Mouse (Mus musculus): ENCODE data around the gene Usp2. TPM values are rescaled to one million over a fixed set of nuclear protein-coding genes. Genes with fewer than 3 reads are reported as not detected.

The Usp2 gene
- polyA plus RNA-seq (2014; fragmentation: Nextera tagmentation; extraction: Ambion mirVana): 12.7 and 13.1 TPM in 2 replicates

GRCm38 (mm10) chr9:44066785-44067225 is at the start of gene Usp2:
Gene Usp2, plus strand, starts transcription at chr9:44067021.
- peak within 1 kb of the TSS; percentile 46 for H3K9ac ChIP-seq (replicated peaks; ENCODE audit: low read length)

GRCm38 (mm10) chr9:44017846-44018245 is 49.0 kb upstream of the Usp2 start:
- Histone ChIP-seq H3K4me3 (ENCODE audit: low read depth, low read length) (no peak overlapping the region), H3K9ac (replicated peaks; ENCODE audit: low read length) (no peak overlapping the region), H3K9me3 (replicated peaks; ENCODE audit: control insufficient read depth, low read length) (no peaks in the 10 kb centered on the region), H3K27me3 (ENCODE audit: control insufficient read depth, insufficient read depth, low read length) (no peaks in the 10 kb centered on the region), H3K4me2 (ENCODE audit: low read depth, low read length) (no peak overlapping the region), H3K27ac (replicated peaks; ENCODE audit: low read depth, low read length) (no peak overlapping the region), H3K36me3 (replicated peaks; ENCODE audit: control insufficient read depth, insufficient read depth, low read depth, low read length) (no peaks in the 10 kb centered on the region), H3K4me1 (ENCODE audit: control insufficient read depth, insufficient read depth, low read length) (no peaks in the 10 kb centered on the region)
- ATAC-seq (replicated peaks; ENCODE audit: insufficient number of reproducible peaks, low FRiP score, low TSS enrichment, low read depth) (no peak), DNase-seq (ENCODE audit: low spot score) (no peak)
- WGBS: 82% methylated on average over 5 of the region's 5 CpGs

More at GRCm38 (mm10) chr9:44066785-44067225, at the start of gene Usp2:
- Histone ChIP-seq H3K4me1 (ENCODE audit: control insufficient read depth, insufficient read depth, low read length) (peaks cover 7% of the 10 kb centered on the region; the same call in 1 of the 2 replicates), H3K4me3 (ENCODE audit: low read depth, low read length) (peak within 1 kb of the TSS; percentile 48), H3K4me2 (ENCODE audit: low read depth, low read length) (peak within 1 kb of the TSS; percentile 83), H3K36me3 (replicated peaks; ENCODE audit: control insufficient read depth, insufficient read depth, low read depth, low read length) (no peaks in the 10 kb centered on the region), H3K27ac (replicated peaks; ENCODE audit: low read depth, low read length) (no peak within 1 kb of the TSS), H3K27me3 (ENCODE audit: control insufficient read depth, insufficient read depth, low read length) (no peaks in the 10 kb centered on the region), H3K9me3 (replicated peaks; ENCODE audit: control insufficient read depth, low read length) (no peaks in the 10 kb centered on the region)
- ATAC-seq (replicated peaks; ENCODE audit: insufficient number of reproducible peaks, low FRiP score, low TSS enrichment, low read depth) (peak; percentile 93), DNase-seq (ENCODE audit: low spot score) (peak; percentile 99)
- under 1% methylated on average over 38 of the region's 38 CpGs for WGBS

GRCm38 (mm10) chr9:44020001-44020400 is 46.8 kb upstream of the Usp2 start:
- 86% methylated on average over 7 of the region's 7 CpGs for WGBS
- Histone ChIP-seq H3K27ac (replicated peaks; ENCODE audit: low read depth, low read length) (no peak overlapping the region), H3K4me2 (ENCODE audit: low read depth, low read length) (no peak overlapping the region), H3K4me1 (ENCODE audit: control insufficient read depth, insufficient read depth, low read length) (no peaks in the 10 kb centered on the region), H3K36me3 (replicated peaks; ENCODE audit: control insufficient read depth, insufficient read depth, low read depth, low read length) (no peaks in the 10 kb centered on the region), H3K27me3 (ENCODE audit: control insufficient read depth, insufficient read depth, low read length) (no peaks in the 10 kb centered on the region), H3K9ac (replicated peaks; ENCODE audit: low read length) (no peak overlapping the region), H3K9me3 (replicated peaks; ENCODE audit: control insufficient read depth, low read length) (no peaks in the 10 kb centered on the region), H3K4me3 (ENCODE audit: low read depth, low read length) (no peak overlapping the region)
- DNase-seq (ENCODE audit: low spot score) (no peak), ATAC-seq (replicated peaks; ENCODE audit: insufficient number of reproducible peaks, low FRiP score, low TSS enrichment, low read depth) (no peak)

GRCm38 (mm10) chr9:44022100-44022847 is 44.5 kb upstream of the Usp2 start:
- Histone ChIP-seq H3K27ac (replicated peaks; ENCODE audit: low read depth, low read length) (no peak overlapping the region), H3K4me3 (ENCODE audit: low read depth, low read length) (no peak overlapping the region), H3K4me1 (ENCODE audit: control insufficient read depth, insufficient read depth, low read length) (no peaks in the 10 kb centered on the region), H3K27me3 (ENCODE audit: control insufficient read depth, insufficient read depth, low read length) (no peaks in the 10 kb centered on the region), H3K9ac (replicated peaks; ENCODE audit: low read length) (no peak overlapping the region), H3K36me3 (replicated peaks; ENCODE audit: control insufficient read depth, insufficient read depth, low read depth, low read length) (no peaks in the 10 kb centered on the region), H3K4me2 (ENCODE audit: low read depth, low read length) (no peak overlapping the region), H3K9me3 (replicated peaks; ENCODE audit: control insufficient read depth, low read length) (no peaks in the 10 kb centered on the region)
- no peak for ATAC-seq (replicated peaks; ENCODE audit: insufficient number of reproducible peaks, low FRiP score, low TSS enrichment, low read depth)
- DNase-seq (ENCODE audit: low spot score): no peak
- 56% methylated on average over 8 of the region's 8 CpGs for WGBS

- Histone ChIP-seq H3K27ac (replicated peaks; ENCODE audit: low read depth, low read length) (no peak overlapping the region), H3K4me1 (ENCODE audit: control insufficient read depth, insufficient read depth, low read length) (no peaks in the 10 kb centered on the region), H3K36me3 (replicated peaks; ENCODE audit: control insufficient read depth, insufficient read depth, low read depth, low read length) (no peaks in the 10 kb centered on the region), H3K4me2 (ENCODE audit: low read depth, low read length) (no peak overlapping the region), H3K27me3 (ENCODE audit: control insufficient read depth, insufficient read depth, low read length) (no peaks in the 10 kb centered on the region), H3K9me3 (replicated peaks; ENCODE audit: control insufficient read depth, low read length) (no peaks in the 10 kb centered on the region), H3K4me3 (ENCODE audit: low read depth, low read length) (no peak overlapping the region), H3K9ac (replicated peaks; ENCODE audit: low read length) (no peak overlapping the region)
- DNase-seq (ENCODE audit: low spot score): no peak
- ATAC-seq (replicated peaks; ENCODE audit: insufficient number of reproducible peaks, low FRiP score, low TSS enrichment, low read depth): no peak
- 67% methylated on average over 3 of the region's 3 CpGs for WGBS
Observed at GRCm38 (mm10) chr9:44024096-44024495, 42.7 kb upstream of the Usp2 start.

GRCm38 (mm10) chr9:44029580-44030236 is 37.1 kb upstream of the Usp2 start:
- H3K4me3 ChIP-seq (ENCODE audit: low read depth, low read length): no peak overlapping the region
- 60% methylated on average over 5 of the region's 5 CpGs for WGBS
- no peaks in the 10 kb centered on the region for H3K36me3 ChIP-seq (replicated peaks; ENCODE audit: control insufficient read depth, insufficient read depth, low read depth, low read length)
- no peak overlapping the region for H3K27ac ChIP-seq (replicated peaks; ENCODE audit: low read depth, low read length)
- no peaks in the 10 kb centered on the region for H3K27me3 ChIP-seq (ENCODE audit: control insufficient read depth, insufficient read depth, low read length)
- no peak overlapping the region for H3K4me2 ChIP-seq (ENCODE audit: low read depth, low read length)
- no peak for ATAC-seq (replicated peaks; ENCODE audit: insufficient number of reproducible peaks, low FRiP score, low TSS enrichment, low read depth)
- no peak overlapping the region for H3K9ac ChIP-seq (replicated peaks; ENCODE audit: low read length)
- H3K4me1 ChIP-seq (ENCODE audit: control insufficient read depth, insufficient read depth, low read length): no peaks in the 10 kb centered on the region
- H3K9me3 ChIP-seq (replicated peaks; ENCODE audit: control insufficient read depth, low read length): no peaks in the 10 kb centered on the region
- DNase-seq (ENCODE audit: low spot score): no peak

GRCm38 (mm10) chr9:44030646-44031045 is 36.2 kb upstream of the Usp2 start:
- 91% methylated on average over 4 of the region's 4 CpGs for WGBS
- ATAC-seq (replicated peaks; ENCODE audit: insufficient number of reproducible peaks, low FRiP score, low TSS enrichment, low read depth) (no peak), DNase-seq (ENCODE audit: low spot score) (no peak)
- Histone ChIP-seq H3K27ac (replicated peaks; ENCODE audit: low read depth, low read length) (no peak overlapping the region), H3K9me3 (replicated peaks; ENCODE audit: control insufficient read depth, low read length) (no peaks in the 10 kb centered on the region), H3K4me2 (ENCODE audit: low read depth, low read length) (no peak overlapping the region), H3K4me1 (ENCODE audit: control insufficient read depth, insufficient read depth, low read length) (no peaks in the 10 kb centered on the region), H3K9ac (replicated peaks; ENCODE audit: low read length) (no peak overlapping the region), H3K4me3 (ENCODE audit: low read depth, low read length) (no peak overlapping the region), H3K27me3 (ENCODE audit: control insufficient read depth, insufficient read depth, low read length) (no peaks in the 10 kb centered on the region), H3K36me3 (replicated peaks; ENCODE audit: control insufficient read depth, insufficient read depth, low read depth, low read length) (no peaks in the 10 kb centered on the region)

- 82% methylated on average over 5 of the region's 5 CpGs for WGBS
- Histone ChIP-seq H3K27ac (replicated peaks; ENCODE audit: low read depth, low read length) (no peak overlapping the region), H3K4me3 (ENCODE audit: low read depth, low read length) (no peak overlapping the region), H3K9me3 (replicated peaks; ENCODE audit: control insufficient read depth, low read length) (no peaks in the 10 kb centered on the region), H3K4me1 (ENCODE audit: control insufficient read depth, insufficient read depth, low read length) (no peaks in the 10 kb centered on the region), H3K9ac (replicated peaks; ENCODE audit: low read length) (no peak overlapping the region), H3K27me3 (ENCODE audit: control insufficient read depth, insufficient read depth, low read length) (no peaks in the 10 kb centered on the region), H3K4me2 (ENCODE audit: low read depth, low read length) (no peak overlapping the region), H3K36me3 (replicated peaks; ENCODE audit: control insufficient read depth, insufficient read depth, low read depth, low read length) (no peaks in the 10 kb centered on the region)
- no peak for DNase-seq (ENCODE audit: low spot score)
- ATAC-seq (replicated peaks; ENCODE audit: insufficient number of reproducible peaks, low FRiP score, low TSS enrichment, low read depth): no peak
Observed at GRCm38 (mm10) chr9:44031079-44031478, 35.7 kb upstream of the Usp2 start.
